Mouse (Mus musculus) ES-E14 (cell line): Measurements from ENCODE around the gene Snrnp25. TPM values are rescaled to one million over a fixed set of nuclear protein-coding genes. Genes with fewer than 3 reads are reported as not detected.

Experiments used
- DNase-seq: peaks from one replicate; pipeline ENCODE4 v3.0.0-alpha.2; 2013; ENCODE audit warnings: low read depth, low spot score
- H3K27ac ChIP-seq: 2 replicates; pipeline ENCODE4 v1.5.1; 2012; ENCODE audit warnings: low read depth, mild to moderate bottlenecking, low read length, moderate library complexity, mixed read lengths; ENCODE audit not compliant: poor library complexity, insufficient read depth, severe bottlenecking
- H3K36me3 ChIP-seq: 2 replicates; pipeline ENCODE4 v1.6.1; 2012; ENCODE audit warnings: mild to moderate bottlenecking, low read length, moderate library complexity, mixed read lengths; ENCODE audit not compliant: control insufficient read depth, poor library complexity, insufficient read depth, severe bottlenecking
- H3K4me1 ChIP-seq, 2 experiments: fragments of 150-350 bp in 1 of 2; sonication (generic) in 1 of 2; 2 replicates each; pipeline ENCODE4 v1.6.1; 2012; ENCODE audit warnings: low read length in 2 of 2, mild to moderate bottlenecking in 1 of 2, mixed read lengths in 1 of 2; ENCODE audit not compliant: control insufficient read depth in 2 of 2, insufficient read depth in 2 of 2, poor library complexity in 1 of 2
- H3K4me3 ChIP-seq, 2 experiments: fragments of 150-350 bp in 1 of 2; sonication (generic) in 1 of 2; 2 replicates each; pipeline ENCODE4 v1.5.1; 2012; ENCODE audit warnings: low read length in 2 of 2, low read depth in 1 of 2, mild to moderate bottlenecking in 1 of 2, mixed read lengths in 1 of 2; ENCODE audit not compliant: insufficient read depth in 1 of 2, poor library complexity in 1 of 2, severe bottlenecking in 1 of 2
- H3K9ac ChIP-seq: 2 replicates; pipeline ENCODE4 v1.6.1; 2012; ENCODE audit warnings: low read depth, mild to moderate bottlenecking, low read length, mixed read lengths; ENCODE audit not compliant: poor library complexity, insufficient read depth, severe bottlenecking
- H3K9me3 ChIP-seq: fragments of 150-350 bp; sonication (generic); 2 replicates; pipeline ENCODE4 v1.6.1; 2012; ENCODE audit warnings: low read depth, mild to moderate bottlenecking, low read length; ENCODE audit not compliant: control insufficient read depth, insufficient read depth
- CHD2 ChIP-seq: IDR thresholded peaks from 2 replicates; pipeline ENCODE4 v1.6.1; 2014; ENCODE audit warnings: mild to moderate bottlenecking, low read depth, low read length, inconsistent platforms
- HCFC1 ChIP-seq: IDR thresholded peaks from 2 replicates; pipeline ENCODE4 v1.6.1; 2012; ENCODE audit warnings: low read length, inconsistent platforms, borderline replicate concordance; ENCODE audit not compliant: insufficient read depth
- MAFK ChIP-seq: IDR thresholded peaks from 2 replicates; pipeline ENCODE4 v1.6.1; 2014; ENCODE audit warnings: mild to moderate bottlenecking, low read depth, low read length, inconsistent platforms; ENCODE audit not compliant: insufficient read depth
- ZC3H11A ChIP-seq: IDR thresholded peaks from 2 replicates; pipeline ENCODE4 v1.6.1; 2012; ENCODE audit warnings: low read depth, mild to moderate bottlenecking, inconsistent platforms, low read length, borderline replicate concordance
- ZNF384 ChIP-seq: IDR thresholded peaks from 2 replicates; pipeline ENCODE4 v1.6.1; 2012; ENCODE audit warnings: low read depth, low read length, inconsistent platforms
- in situ Hi-C, 2 experiments: fragments of 600-800 bp; cut with MboI; formaldehyde crosslinking; loops; one replicate each; pipeline ENCODE4 v1.15.1; 2025; ENCODE audit warnings: low sequenced_read_pairs in 2 of 2, inconsistent platforms in 1 of 2; ENCODE audit not compliant: unreplicated experiment in 2 of 2
- total RNA-seq: library from RNA; depleted of rRNA; stranded (reverse); fragments of 300-350 nt; gene quantifications from 2 replicates; pipeline ENCODE4 v1.2.3, GENCODE M21; 2012

The Snrnp25 gene
- total RNA-seq, 1 experiment: 79.5 TPM

DNA sequence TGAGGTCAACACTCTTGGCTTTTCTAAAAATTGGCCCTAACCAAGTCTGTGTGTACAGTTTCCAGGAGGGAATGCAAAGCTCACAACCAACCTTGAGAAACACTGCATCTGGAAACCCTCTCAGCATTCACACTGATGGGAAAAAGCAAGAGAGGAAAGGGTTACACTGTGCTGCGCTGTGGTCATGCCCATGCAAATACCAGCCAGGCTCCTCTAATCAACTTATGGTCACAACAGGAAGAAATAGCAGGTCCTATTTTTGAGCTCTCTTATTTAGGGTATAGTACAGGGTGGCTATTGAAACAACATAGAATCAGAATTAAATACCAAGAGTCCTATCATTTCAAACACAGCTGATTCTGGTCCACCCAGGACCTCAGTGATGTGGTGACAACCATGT is 39.4 kb downstream of the Snrnp25 start:
- in situ Hi-C loops: no loop called here
- Histone ChIP-seq H3K9ac (no peak overlapping the region), H3K27ac (no peak overlapping the region), H3K9me3 (no peaks in the 10 kb centered on the region), H3K4me1 (peaks cover 0 to 2% of the 10 kb centered on the region in 2 experiments; a peak in 1 of 4 replicates), H3K4me3 (no peak overlapping the region), H3K36me3 (peaks cover 11% of the 10 kb centered on the region; the same call in 1 of the 2 replicates)
- no peak for TF ChIP-seq ZC3H11A
- TF ChIP-seq CHD2: no peak
- no peak for TF ChIP-seq ZNF384
- TF ChIP-seq MAFK: no peak
- TF ChIP-seq HCFC1: no peak
- no peak for DNase-seq

DNA sequence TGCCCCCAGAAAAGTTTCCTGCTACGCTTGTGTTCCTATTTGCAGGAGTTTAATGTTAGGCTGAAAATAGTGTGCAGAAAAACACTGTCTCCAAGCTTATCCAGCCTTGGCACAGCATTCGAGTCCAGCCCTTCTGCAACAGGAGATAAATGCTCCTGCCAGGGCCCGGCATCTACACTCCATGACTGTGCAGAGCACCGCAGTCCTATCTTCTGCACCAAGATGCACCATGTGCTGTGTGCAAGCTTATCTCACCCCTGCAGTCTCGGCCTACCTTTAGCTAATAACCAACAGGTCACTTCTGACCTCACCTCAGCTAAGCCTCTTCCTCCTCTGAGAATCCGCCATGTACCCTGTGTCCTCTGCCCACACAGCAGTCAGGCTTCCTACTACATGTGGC is 40.4 kb downstream of the Snrnp25 start:
- Histone ChIP-seq H3K4me1 (peaks cover 0 to 2% of the 10 kb centered on the region in 2 experiments; a peak in 1 of 4 replicates), H3K4me3 (no peak overlapping the region), H3K9ac (no peak overlapping the region), H3K9me3 (no peaks in the 10 kb centered on the region), H3K36me3 (peaks cover 15% of the 10 kb centered on the region; the same call in 1 of the 2 replicates), H3K27ac (no peak overlapping the region)
- TF ChIP-seq MAFK: no peak
- TF ChIP-seq HCFC1: no peak
- no peak for TF ChIP-seq ZNF384
- no peak for DNase-seq
- in situ Hi-C loops: no loop called here

DNA sequence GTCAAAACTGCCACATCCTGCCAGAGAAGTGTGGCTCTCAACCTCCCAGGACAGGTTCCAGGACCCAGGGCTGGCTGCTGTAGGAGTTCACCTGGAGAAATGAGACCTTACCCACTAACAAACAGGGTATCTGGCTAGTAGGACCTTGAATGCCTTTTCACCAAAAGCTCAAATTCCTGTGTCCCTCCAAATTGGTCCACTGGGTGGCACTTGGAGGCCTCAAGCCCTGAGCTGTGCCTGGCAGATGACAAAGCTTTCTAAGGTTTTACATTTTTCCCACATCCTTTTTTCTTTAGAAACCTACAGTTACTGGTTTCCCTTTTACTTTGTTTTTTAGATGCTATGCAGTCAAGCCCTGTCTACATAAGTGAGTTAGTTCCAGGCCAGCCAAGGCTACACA is 41.9 kb downstream of the Snrnp25 start:
- no peak overlapping the region for H3K9ac ChIP-seq
- no peak overlapping the region for H3K4me3 ChIP-seq
- TF ChIP-seq MAFK: no peak
- TF ChIP-seq ZNF384: no peak
- TF ChIP-seq ZC3H11A: no peak
- TF ChIP-seq CHD2: no peak
- no peak for TF ChIP-seq HCFC1
- no peaks in the 10 kb centered on the region for H3K9me3 ChIP-seq
- in situ Hi-C loops: no loop called here
- DNase-seq: no peak
- H3K4me1 ChIP-seq: peaks cover 0 to 2% of the 10 kb centered on the region in 2 experiments; a peak in 1 of 4 replicates
- H3K27ac ChIP-seq: no peak overlapping the region
- H3K36me3 ChIP-seq: peaks cover 15% of the 10 kb centered on the region; the same call in 1 of the 2 replicates

DNA sequence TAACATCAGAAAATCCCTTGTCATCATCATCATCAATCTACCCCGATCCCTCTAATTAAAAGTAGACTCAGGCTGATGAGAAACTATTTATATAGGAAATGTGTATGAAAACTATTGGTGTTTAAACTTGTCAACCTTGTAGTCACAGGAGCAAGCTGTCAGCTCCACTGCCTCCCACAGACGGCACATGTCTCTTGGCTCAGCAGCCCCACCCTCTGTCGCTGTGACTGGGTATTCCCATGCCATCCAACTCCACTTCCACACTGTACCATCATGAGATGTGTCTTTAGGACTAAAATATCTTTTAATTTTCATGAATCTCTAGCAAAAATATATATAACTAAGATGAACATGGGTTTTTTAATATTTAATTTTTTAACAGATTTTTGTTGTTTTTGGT is 43.1 kb downstream of the Snrnp25 start:
- H3K4me1 ChIP-seq: peaks cover 0 to 2% of the 10 kb centered on the region in 2 experiments; a peak in 1 of 4 replicates
- no peak overlapping the region for H3K9ac ChIP-seq
- DNase-seq: no peak
- in situ Hi-C loops: no loop called here
- H3K9me3 ChIP-seq: no peaks in the 10 kb centered on the region
- TF ChIP-seq HCFC1: no peak
- no peak for TF ChIP-seq ZNF384
- TF ChIP-seq CHD2: no peak
- no peak for TF ChIP-seq ZC3H11A
- TF ChIP-seq MAFK: no peak
- H3K36me3 ChIP-seq: peaks cover 17% of the 10 kb centered on the region
- no peak overlapping the region for H3K4me3 ChIP-seq
- H3K27ac ChIP-seq: no peak overlapping the region
